Mouse (Mus musculus): Measurements from ENCODE around the gene Dclk2.

The Dclk2 gene

GRCm38 (mm10) chr3:86754595-86755557 lies 165.8 kb downstream of the Dclk2 start:
- DNase-seq = no peak

DNA sequence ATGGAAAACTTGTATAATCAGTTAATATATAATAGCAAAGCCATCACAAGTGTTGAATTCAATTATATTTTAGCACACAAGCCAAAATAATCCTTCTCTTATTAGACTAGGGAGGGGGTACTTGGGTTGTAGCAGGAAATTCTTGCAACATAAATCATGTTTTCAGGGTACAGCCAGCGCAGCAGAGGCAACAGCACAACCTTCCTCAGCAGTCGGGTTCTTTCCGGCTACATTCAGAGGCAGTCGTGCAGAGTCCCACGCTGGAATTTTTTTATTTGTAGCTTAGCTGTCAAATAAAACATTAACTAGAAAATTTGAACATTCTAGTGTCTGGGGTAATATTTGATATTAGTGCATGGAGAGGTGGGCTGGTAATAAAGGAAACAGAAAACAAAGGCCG lies 166.5 kb downstream of the Dclk2 start:
- no peak for DNase-seq

- no peak for DNase-seq
These were observed 170.0 kb downstream of the Dclk2 start for GRCm38 (mm10) chr3:86750652-86751051.

- DNase-seq = no peak
These were observed 174.7 kb downstream of the Dclk2 start for GRCm38 (mm10) chr3:86745769-86746512.

GRCm38 (mm10) chr3:86745348-86745747 lies 175.3 kb downstream of the Dclk2 start:
- DNase-seq = no peak

DNA sequence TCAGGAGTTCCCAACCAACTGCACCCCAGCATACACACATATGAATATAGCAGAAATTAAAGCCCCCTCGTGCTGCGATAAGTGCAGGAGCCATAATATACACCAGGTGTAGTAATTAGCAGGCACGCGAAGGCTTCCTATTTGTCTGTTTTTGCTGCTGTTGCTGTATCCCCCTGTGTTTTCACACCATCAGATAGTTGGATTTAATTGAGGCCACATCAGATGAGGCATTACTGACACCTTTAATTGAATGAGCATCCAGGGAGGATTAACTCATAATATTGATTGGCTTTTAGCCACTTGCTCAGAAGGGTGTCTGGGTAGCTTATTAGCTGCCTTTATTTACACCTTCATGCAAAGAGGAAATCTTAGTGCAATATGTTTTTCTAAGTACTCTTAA lies 180.9 kb downstream of the Dclk2 start:
- DNase-seq = no peak

GRCm38 (mm10) chr3:86738831-86739230 lies 181.8 kb downstream of the Dclk2 start:
- no peak for DNase-seq

Measured in embryo, embryonic 11 days (tissue).